Mouse (Mus musculus) cerebral cortex, adult 2 months (tissue): ENCODE measurements around the gene Pold1.

Experiments used
- WGBS: fragments of 180-500 bp; shearing (Covaris S2); methylation state at CpG from one replicate; pipeline ENCODE4 v1.1.7; 2018; 5-methylcytosine and 5-hydroxymethylcytosine counted together

The Pold1 gene

DNA sequence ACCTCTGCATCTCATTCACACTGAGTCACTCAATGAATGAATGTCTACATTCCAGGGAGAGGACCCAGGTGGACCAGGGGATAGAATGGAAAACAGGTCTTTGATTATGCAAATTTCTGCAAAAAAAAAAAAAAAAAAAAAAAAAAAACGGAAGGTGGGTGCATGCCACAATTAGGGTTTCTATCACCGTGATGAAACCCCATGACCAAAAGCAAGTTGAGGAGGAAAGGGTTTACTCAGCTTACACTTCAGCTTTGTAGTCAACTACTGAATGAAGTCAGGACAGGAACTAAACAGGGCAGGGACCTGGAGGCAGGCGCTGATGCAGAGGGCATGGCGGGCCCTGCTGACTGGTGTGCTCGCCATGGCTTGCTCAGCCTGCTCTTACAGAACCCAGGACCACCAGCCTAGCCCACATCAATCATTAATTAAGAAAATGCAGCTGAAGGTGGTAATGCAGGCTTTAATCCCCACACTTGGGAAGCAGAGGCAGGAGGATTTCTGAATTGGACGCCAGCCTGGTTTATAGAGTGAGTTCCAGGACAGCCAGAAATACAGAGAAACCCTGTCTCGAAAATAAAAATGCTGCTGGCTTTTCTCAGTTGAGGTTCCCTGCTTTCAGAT is 63.0 kb downstream of the Pold1 start:
- whole genome bisulfite sequencing: 71% methylated on average over 7 of the region's 7 CpGs

DNA sequence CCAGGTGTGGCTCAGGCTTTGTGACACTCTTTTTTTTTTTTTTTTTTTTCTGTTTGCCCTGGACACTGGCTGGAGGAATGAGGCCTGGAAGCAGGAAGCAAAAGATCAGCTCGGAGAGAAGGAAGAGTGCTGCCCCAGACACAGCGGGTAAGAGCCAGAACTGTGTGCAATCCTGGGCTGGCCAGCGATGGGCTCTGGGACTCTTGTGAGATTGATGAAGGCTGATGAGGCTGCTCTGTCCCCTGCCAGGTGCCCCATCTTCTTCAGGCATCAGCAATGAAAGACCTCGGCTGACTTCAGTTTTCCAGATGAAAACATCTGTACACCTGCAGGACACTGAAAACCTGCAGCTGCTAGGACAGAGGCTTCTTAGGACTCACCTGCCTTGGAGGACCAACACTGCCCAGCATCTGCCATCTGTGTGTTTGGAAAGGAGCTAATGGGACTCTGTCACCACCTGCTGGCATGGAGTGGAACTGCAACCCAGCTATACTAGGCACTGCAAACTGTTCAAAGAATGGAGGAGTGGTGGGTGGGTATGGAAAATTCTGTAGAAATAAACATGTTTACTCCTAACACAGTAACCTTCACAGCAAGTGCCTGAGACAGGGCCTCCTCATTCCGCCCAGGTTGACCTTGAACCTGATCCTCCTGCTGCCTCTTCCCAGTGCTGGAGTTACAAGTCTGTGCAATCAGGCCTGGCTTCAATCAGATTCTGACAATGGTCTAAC is 63.6 kb downstream of the Pold1 start:
- WGBS: 42% methylated on average over 5 of the region's 5 CpGs

DNA sequence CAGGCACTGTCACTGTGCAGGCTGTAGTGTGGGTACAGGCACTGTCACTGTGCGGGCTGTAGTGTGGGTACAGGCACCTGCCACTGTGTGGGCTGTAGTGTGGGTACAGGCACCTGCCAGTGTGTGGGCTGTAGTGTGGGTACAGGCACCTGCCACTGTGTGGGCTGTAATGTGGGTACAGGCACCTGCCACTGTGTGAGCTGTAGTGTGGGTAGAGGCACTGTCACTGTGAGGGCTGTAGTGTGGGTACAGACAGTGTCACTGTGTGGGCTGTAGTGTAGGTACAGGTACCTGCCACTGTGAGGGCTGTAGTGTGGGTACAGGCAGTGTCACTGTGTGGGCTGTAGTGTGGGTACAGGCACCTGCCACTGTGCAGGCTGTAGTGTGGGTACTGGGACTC is 64.5 kb downstream of the Pold1 start:
- WGBS: 68% methylated on average over 1 of the region's 1 CpGs

DNA sequence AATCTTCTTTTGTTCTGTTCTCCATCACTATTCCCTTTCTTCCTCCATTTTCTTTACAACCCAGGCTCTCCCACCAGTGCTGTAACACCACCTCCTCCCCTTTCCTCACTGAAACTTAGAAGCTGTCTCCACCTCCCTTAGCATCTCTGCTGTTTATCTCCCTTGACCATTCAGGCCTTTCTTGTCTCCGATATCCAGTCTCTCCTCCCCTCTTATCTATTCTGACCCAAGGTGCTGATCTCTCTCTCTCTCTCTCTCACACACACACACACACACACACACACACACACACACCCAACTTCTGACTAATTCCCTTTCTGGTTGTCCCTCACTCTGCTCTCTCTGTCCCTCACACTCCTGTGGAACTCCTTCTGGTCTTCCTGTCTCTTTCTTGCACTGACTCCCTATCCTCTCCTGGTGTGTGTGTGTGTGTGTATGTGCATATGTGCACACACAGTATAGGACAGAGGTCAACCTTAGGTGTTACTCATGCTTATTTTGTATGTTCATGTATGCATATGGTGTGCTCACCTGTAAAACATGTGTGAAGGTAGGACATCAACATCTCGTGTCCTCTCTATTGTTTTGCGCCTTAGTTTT is 65.7 kb downstream of the Pold1 start:
- WGBS: 74% methylated on average over 3 of the region's 3 CpGs
